8 mouse cellular contexts compared by ENCODE assay signal in genomic region chr8:120485551-120486476, GRCm38 (mm10).
DNase-seq lines count a peak whose midpoint lies in the region; ATAC-seq and TF ChIP-seq lines count a peak whose summit lies in the region.

No protein-coding gene starts in this region.

- WGBS in lung, embryonic 14.5 days: 38% methylated on average over 21 of the region's 21 CpGs
- 25% methylated on average over 21 of the region's 21 CpGs for WGBS in embryonic facial prominence, embryonic 14.5 days
- 10% methylated on average over 21 of the region's 21 CpGs for WGBS in limb, embryonic 11.5 days
- 36% methylated on average over 21 of the region's 21 CpGs for WGBS in olfactory bulb, adult 2 months

- TF ChIP-seq POLR2A in olfactory bulb, adult 2 months (IDR thresholded peaks at IDR 0.05; ENCODE audit: insufficient read depth, low read depth, low read length): no peak

- no peak overlapping the region for H3K9ac ChIP-seq in lung, embryonic 14.5 days
- no peak overlapping the region for H3K9ac ChIP-seq in embryonic facial prominence, embryonic 14.5 days (ENCODE audit: low read depth, low read length)
- peak overlapping the region; percentile 8; the same call in 1 of the 2 replicates for H3K9ac ChIP-seq in limb, embryonic 11.5 days (ENCODE audit: low read length)

- DNase-seq in lung, embryonic 14.5 days: no peak
- DNase-seq in lung, postnatal 4 days: no peak
- peak; percentile 79 for DNase-seq in embryonic facial prominence, embryonic 14.5 days (ENCODE audit: low spot score)
- peak; percentile 34 for DNase-seq in limb, embryonic 11.5 days (ENCODE audit: low spot score)
- DNase-seq in cerebellum, postnatal 4 days (ENCODE audit: low spot score in 2 of 2): no peak
- no peak for DNase-seq in ovary, adult 18-20 months (ENCODE audit: low spot score)
- no peak for DNase-seq in lung, postnatal 10 days

- no peaks in the 10 kb centered on the region for H3K36me3 ChIP-seq in lung, embryonic 14.5 days (ENCODE audit: insufficient read depth)
- H3K36me3 ChIP-seq in embryonic facial prominence, embryonic 14.5 days (ENCODE audit: control insufficient read depth, insufficient read depth, low read length): no peaks in the 10 kb centered on the region
- no peaks in the 10 kb centered on the region for H3K36me3 ChIP-seq in limb, embryonic 11.5 days (ENCODE audit: control insufficient read depth, insufficient read depth, low read length)

- H3K4me3 ChIP-seq in lung, embryonic 14.5 days (ENCODE audit: low read depth, low read length): peak overlapping the region; percentile 78
- H3K4me3 ChIP-seq in embryonic facial prominence, embryonic 14.5 days (ENCODE audit: low read depth, low read length): 0 out of 2 replicates have a peak overlapping the region, but pooled peaks have one; percentile 74
- peak overlapping the region; percentile 71 for H3K4me3 ChIP-seq in limb, embryonic 11.5 days (ENCODE audit: low read depth, low read length)
- H3K4me3 ChIP-seq in olfactory bulb, adult 2 months (ENCODE audit: insufficient read depth, low read depth, low read length): peak overlapping the region; percentile 80

- H3K4me1 ChIP-seq in lung, embryonic 14.5 days (ENCODE audit: insufficient read depth): peaks cover 27% of the 10 kb centered on the region
- peaks cover 41% of the 10 kb centered on the region for H3K4me1 ChIP-seq in embryonic facial prominence, embryonic 14.5 days (ENCODE audit: control insufficient read depth, insufficient read depth, low read length)
- peaks cover 60% of the 10 kb centered on the region for H3K4me1 ChIP-seq in limb, embryonic 11.5 days (ENCODE audit: control insufficient read depth, insufficient read depth, low read length)
- peaks cover 43% of the 10 kb centered on the region for H3K4me1 ChIP-seq in olfactory bulb, adult 2 months (ENCODE audit: control insufficient read depth, insufficient read depth, low read length)

- H3K4me2 ChIP-seq in lung, embryonic 14.5 days: peak overlapping the region; percentile 99
- H3K4me2 ChIP-seq in embryonic facial prominence, embryonic 14.5 days (ENCODE audit: low read depth, low read length): peak overlapping the region; percentile 99
- H3K4me2 ChIP-seq in limb, embryonic 11.5 days (ENCODE audit: low read depth, severe bottlenecking): peak overlapping the region; percentile 100

- no peak for TF ChIP-seq CTCF in lung, embryonic 14.5 days (IDR thresholded peaks at IDR 0.05; ENCODE audit: low read depth)
- TF ChIP-seq CTCF in olfactory bulb, adult 2 months (IDR thresholded peaks at IDR 0.05; ENCODE audit: insufficient read depth, low read depth, low read length): no peak

- H3K27me3 ChIP-seq in lung, embryonic 14.5 days (ENCODE audit: insufficient read depth, low read length): 0 out of 2 replicates have a peak, but pooled peaks cover 3% of the 10 kb centered on the region
- no peaks in the 10 kb centered on the region; the same call in 1 of the 2 replicates for H3K27me3 ChIP-seq in embryonic facial prominence, embryonic 14.5 days (replicated peaks; ENCODE audit: control insufficient read depth, insufficient read depth, low read length)
- no peaks in the 10 kb centered on the region; the same call in 1 of the 2 replicates for H3K27me3 ChIP-seq in limb, embryonic 11.5 days (ENCODE audit: control insufficient read depth, insufficient read depth, low read length)

- H3K27ac ChIP-seq in lung, embryonic 14.5 days (ENCODE audit: low read depth): peak overlapping the region; percentile 97; the same call in 1 of the 2 replicates
- H3K27ac ChIP-seq in embryonic facial prominence, embryonic 14.5 days (replicated peaks; ENCODE audit: low read depth, low read length): no peak overlapping the region
- no peak overlapping the region for H3K27ac ChIP-seq in limb, embryonic 11.5 days (replicated peaks; ENCODE audit: low read depth, low read length)
- 0 out of 2 replicates have a peak overlapping the region, but pooled peaks have one; percentile 11 for H3K27ac ChIP-seq in olfactory bulb, adult 2 months (ENCODE audit: insufficient read depth, low read depth, low read length)

- H3K9me3 ChIP-seq in lung, embryonic 14.5 days (ENCODE audit: low read depth, low read length): no peaks in the 10 kb centered on the region
- no peaks in the 10 kb centered on the region for H3K9me3 ChIP-seq in embryonic facial prominence, embryonic 14.5 days (ENCODE audit: control insufficient read depth, low read length)
- H3K9me3 ChIP-seq in limb, embryonic 11.5 days (ENCODE audit: control insufficient read depth, low read length): no peaks in the 10 kb centered on the region

- ATAC-seq in lung, embryonic 14.5 days (ENCODE audit: insufficient read depth): no peak
- ATAC-seq in embryonic facial prominence, embryonic 14.5 days (ENCODE audit: low read depth): no peak
- ATAC-seq in limb, embryonic 11.5 days (ENCODE audit: insufficient number of reproducible peaks, low FRiP score, low TSS enrichment, low read depth): no peak

Comparison
In these comparisons a context has a peak if more than half of its experiments do, and no peak if none do; other contexts are left out.
1. DNase-seq: peak in embryonic facial prominence, embryonic 14.5 days (single experiment) and limb, embryonic 11.5 days (single experiment); none in lung, embryonic 14.5 days (single experiment), lung, postnatal 4 days (0 of 2), cerebellum, postnatal 4 days (0 of 2), ovary, adult 18-20 months (single experiment) and lung, postnatal 10 days (single experiment).
2. H3K27ac ChIP-seq: peak in lung, embryonic 14.5 days (single experiment) and olfactory bulb, adult 2 months (single experiment); none in embryonic facial prominence, embryonic 14.5 days (single experiment) and limb, embryonic 11.5 days (single experiment).
3. Peak in every context shown above with its lines, with median percentiles within 50 percentile points of each other: H3K4me2 ChIP-seq and H3K4me3 ChIP-seq.